Mouse (Mus musculus): ENCODE measurements around the gene Manf. TPM values are rescaled to one million over a fixed set of nuclear protein-coding genes. Genes with fewer than 3 reads are reported as not detected.

The Manf gene
- 100 to 1,000 TPM; 178 to 202 TPM for total RNA-seq (2021)
- polyA plus RNA-seq (2012; rRNA removed): 10.1 and 27.3 TPM in 2 replicates
- long read RNA-seq, transcript Manf-202 (4 exons, 2,247 nt): major isoform, 62 of 71 reads
- long read RNA-seq, partial matches to known transcripts: 0 of 71 reads
- long read RNA-seq, other reads (novel, unspliced or antisense): 7 of 71 reads

GRCm38 (mm10) chr9:106891829-106892551, at the start of gene Manf:
TSS of gene Manf (minus strand) at chr9:106891979.
- Histone ChIP-seq H3K4me1 (ENCODE audit: control insufficient read depth, insufficient read depth, low read length) (peaks cover 4% of the 10 kb centered on the region), H3K4me3 (peak within 1 kb of the TSS; percentile 93), H3K27ac (peak within 1 kb of the TSS; percentile 94), H3K27me3 (ENCODE audit: control insufficient read depth, insufficient read depth, low read length) (no peaks in the 10 kb centered on the region), H3K36me3 (ENCODE audit: control insufficient read depth, insufficient read depth, low read length) (peaks cover 4% of the 10 kb centered on the region; the same call in 1 of the 2 replicates), H3K9ac (ENCODE audit: low read depth, low read length) (peak within 1 kb of the TSS; percentile 88), H3K79me2 (replicated peaks; ENCODE audit: control insufficient read depth, insufficient read depth, low read length) (no peaks in the 10 kb centered on the region)
- intact Hi-C loops (cut with DNase I): loop anchor here (10.0 kb wide), 1 partner anchor 643 kb away; the partner anchor contains the start of gene Tmem115
- under 1% methylated on average over 59 of the region's 59 CpGs for WGBS
- peak; percentile 95 to 99 for DNase-seq
- TF ChIP-seq CTCF (IDR thresholded peaks at IDR 0.05) (peak; percentile 48), POLR2A (IDR thresholded peaks at IDR 0.05; ENCODE audit: insufficient read depth, low read depth, low read length) (peak; percentile 99), EP300 (IDR thresholded peaks at IDR 0.05; ENCODE audit: insufficient read depth, low read depth, low read length) (peak; percentile 42; the same call in 1 of the 2 replicates)

- TF ChIP-seq POLR2A (IDR thresholded peaks at IDR 0.05; ENCODE audit: insufficient read depth, low read depth, low read length) (no peak), EP300 (IDR thresholded peaks at IDR 0.05; ENCODE audit: insufficient read depth, low read depth, low read length) (no peak), CTCF (IDR thresholded peaks at IDR 0.05) (no peak)
- Histone ChIP-seq H3K4me1 (ENCODE audit: control insufficient read depth, insufficient read depth, low read length) (no peaks in the 10 kb centered on the region), H3K27ac (no peak overlapping the region)
These were observed 43.2 kb upstream of the Manf start for GRCm38 (mm10) chr9:106934998-106935397.

GRCm38 (mm10) chr9:106914878-106915277, 23.1 kb upstream of the Manf start:
- no peak overlapping the region for H3K27ac ChIP-seq
- TF ChIP-seq CTCF (IDR thresholded peaks at IDR 0.05) (no peak), EP300 (IDR thresholded peaks at IDR 0.05; ENCODE audit: insufficient read depth, low read depth, low read length) (no peak), POLR2A (IDR thresholded peaks at IDR 0.05; ENCODE audit: insufficient read depth, low read depth, low read length) (no peak)
- H3K9ac ChIP-seq (ENCODE audit: low read depth, low read length): no peak overlapping the region
- no peaks in the 10 kb centered on the region for H3K36me3 ChIP-seq (ENCODE audit: control insufficient read depth, insufficient read depth, low read length)
- 90% methylated on average over 6 of the region's 6 CpGs for WGBS
- no peaks in the 10 kb centered on the region for H3K4me1 ChIP-seq (ENCODE audit: control insufficient read depth, insufficient read depth, low read length)
- H3K27me3 ChIP-seq (ENCODE audit: control insufficient read depth, insufficient read depth, low read length): no peaks in the 10 kb centered on the region
- H3K4me3 ChIP-seq: no peak overlapping the region
- intact Hi-C loops (cut with DNase I): no loop called here
- no peaks in the 10 kb centered on the region for H3K79me2 ChIP-seq (replicated peaks; ENCODE audit: control insufficient read depth, insufficient read depth, low read length)
- no peak for DNase-seq

More at GRCm38 (mm10) chr9:106934998-106935397, 43.2 kb upstream of the Manf start:
- H3K4me3 ChIP-seq: no peak overlapping the region
- DNase-seq: no peak
- 77% methylated on average over 1 of the region's 1 CpGs for WGBS
- H3K79me2 ChIP-seq (replicated peaks; ENCODE audit: control insufficient read depth, insufficient read depth, low read length): no peaks in the 10 kb centered on the region
- H3K36me3 ChIP-seq (ENCODE audit: control insufficient read depth, insufficient read depth, low read length): no peaks in the 10 kb centered on the region
- intact Hi-C loops (cut with DNase I): no loop called here
- no peak overlapping the region for H3K9ac ChIP-seq (ENCODE audit: low read depth, low read length)
- H3K27me3 ChIP-seq (ENCODE audit: control insufficient read depth, insufficient read depth, low read length): no peaks in the 10 kb centered on the region

DNA sequence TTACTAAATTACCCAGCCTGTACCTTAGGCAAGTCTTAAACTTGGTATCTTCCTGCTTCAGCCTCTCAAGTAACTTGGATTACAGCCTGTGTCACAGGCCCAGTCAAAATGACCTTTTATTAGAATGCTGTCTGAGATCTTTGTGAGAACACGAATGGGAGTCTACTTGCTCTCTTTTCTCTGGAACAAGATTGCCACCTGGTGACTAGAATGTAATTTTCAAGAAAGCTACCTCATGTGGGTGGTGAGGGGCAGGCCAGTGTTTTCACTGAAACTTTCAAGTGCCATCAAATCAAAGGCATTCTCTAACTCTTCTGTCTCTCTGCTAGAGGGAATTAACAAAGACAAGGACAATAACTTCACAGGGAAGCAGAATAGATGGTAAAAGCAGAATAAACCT, 22.0 kb upstream of the Manf start:
- H3K9ac ChIP-seq (ENCODE audit: low read depth, low read length): no peak overlapping the region
- H3K27ac ChIP-seq: no peak overlapping the region
- H3K79me2 ChIP-seq (replicated peaks; ENCODE audit: control insufficient read depth, insufficient read depth, low read length): no peaks in the 10 kb centered on the region
- WGBS: 11% methylated on average over 1 of the region's 1 CpGs
- H3K4me3 ChIP-seq: no peak overlapping the region
- TF ChIP-seq EP300 (IDR thresholded peaks at IDR 0.05; ENCODE audit: insufficient read depth, low read depth, low read length) (no peak), POLR2A (IDR thresholded peaks at IDR 0.05; ENCODE audit: insufficient read depth, low read depth, low read length) (no peak), CTCF (IDR thresholded peaks at IDR 0.05) (peak; percentile 39)
- no peaks in the 10 kb centered on the region for H3K27me3 ChIP-seq (ENCODE audit: control insufficient read depth, insufficient read depth, low read length)
- no peaks in the 10 kb centered on the region for H3K4me1 ChIP-seq (ENCODE audit: control insufficient read depth, insufficient read depth, low read length)
- no peaks in the 10 kb centered on the region for H3K36me3 ChIP-seq (ENCODE audit: control insufficient read depth, insufficient read depth, low read length)
- no peak for DNase-seq
- intact Hi-C loops (cut with DNase I): no loop called here

GRCm38 (mm10) chr9:106911624-106912023, 19.8 kb upstream of the Manf start:
- intact Hi-C loops (cut with DNase I): no loop called here
- H3K9ac ChIP-seq (ENCODE audit: low read depth, low read length): no peak overlapping the region
- no peaks in the 10 kb centered on the region for H3K27me3 ChIP-seq (ENCODE audit: control insufficient read depth, insufficient read depth, low read length)
- H3K4me3 ChIP-seq: no peak overlapping the region
- WGBS: 45% methylated on average over 1 of the region's 1 CpGs
- no peak overlapping the region for H3K27ac ChIP-seq
- H3K79me2 ChIP-seq (replicated peaks; ENCODE audit: control insufficient read depth, insufficient read depth, low read length): no peaks in the 10 kb centered on the region
- DNase-seq: no peak
- TF ChIP-seq CTCF (IDR thresholded peaks at IDR 0.05): no peak
- no peak for TF ChIP-seq EP300 (IDR thresholded peaks at IDR 0.05; ENCODE audit: insufficient read depth, low read depth, low read length)
- TF ChIP-seq POLR2A (IDR thresholded peaks at IDR 0.05; ENCODE audit: insufficient read depth, low read depth, low read length): no peak
- no peaks in the 10 kb centered on the region for H3K36me3 ChIP-seq (ENCODE audit: control insufficient read depth, insufficient read depth, low read length)
- no peaks in the 10 kb centered on the region for H3K4me1 ChIP-seq (ENCODE audit: control insufficient read depth, insufficient read depth, low read length)

- intact Hi-C loops (cut with DNase I): no loop called here
- no peak overlapping the region for H3K4me3 ChIP-seq
- no peak overlapping the region for H3K9ac ChIP-seq (ENCODE audit: low read depth, low read length)
- H3K27ac ChIP-seq: no peak overlapping the region
- no peaks in the 10 kb centered on the region for H3K27me3 ChIP-seq (ENCODE audit: control insufficient read depth, insufficient read depth, low read length)
- TF ChIP-seq CTCF (IDR thresholded peaks at IDR 0.05) (no peak), EP300 (IDR thresholded peaks at IDR 0.05; ENCODE audit: insufficient read depth, low read depth, low read length) (no peak), POLR2A (IDR thresholded peaks at IDR 0.05; ENCODE audit: insufficient read depth, low read depth, low read length) (no peak)
- no peaks in the 10 kb centered on the region for H3K79me2 ChIP-seq (replicated peaks; ENCODE audit: control insufficient read depth, insufficient read depth, low read length)
- DNase-seq: peak in 1 of 2 experiments; percentile 1
- 36% methylated on average over 5 of the region's 5 CpGs for WGBS
- H3K36me3 ChIP-seq (ENCODE audit: control insufficient read depth, insufficient read depth, low read length): no peaks in the 10 kb centered on the region
- no peaks in the 10 kb centered on the region for H3K4me1 ChIP-seq (ENCODE audit: control insufficient read depth, insufficient read depth, low read length)
These were observed 16.9 kb upstream of the Manf start for GRCm38 (mm10) chr9:106908715-106909114.
